Mouse (Mus musculus) lung, postnatal 0 days (tissue): ENCODE measurements around the gene Cyp2c65. TPM values are rescaled to one million over a fixed set of nuclear protein-coding genes. Genes with fewer than 3 reads are reported as not detected.
"Not testable (repeated sequence)": the region's sequence is repeated elsewhere in the genome, so short reads cannot be mapped to it uniquely, and the experiment has no call there.

Experiments
- ATAC-seq: fragments of 200-750 bp; cut with Nextera tagmentation; 2 replicates; pipeline ENCODE4 v1.8.0; 2017; ENCODE audit warnings: moderate library complexity
- DNase-seq: peaks from one replicate; pipeline ENCODE4 v3.0.0-alpha.2; 2016; ENCODE audit warnings: low spot score
- H3K27ac ChIP-seq: fragments of 300-500 bp; sonication (generic); 2 replicates; pipeline ENCODE4 v1.5.1; 2014; ENCODE audit warnings: antibody characterized with exemption, mild to moderate bottlenecking, low read length, mixed read lengths
- H3K27me3 ChIP-seq: fragments of 300-500 bp; sonication (generic); replicated peaks from 2 replicates; pipeline ENCODE4 v1.6.1; 2014; ENCODE audit warnings: low read length, mixed read lengths; ENCODE audit not compliant: insufficient read depth
- H3K36me3 ChIP-seq: fragments of 300-500 bp; sonication (generic); 2 replicates; pipeline ENCODE4 v1.6.1; 2014; ENCODE audit warnings: low read length, mixed read lengths; ENCODE audit not compliant: insufficient read depth
- H3K4me1 ChIP-seq: fragments of 300-500 bp; sonication (generic); 2 replicates; pipeline ENCODE4 v1.6.1; 2014; ENCODE audit warnings: antibody characterized with exemption, low read depth, low read length, mixed read lengths; ENCODE audit not compliant: insufficient read depth
- H3K4me2 ChIP-seq: fragments of 300-500 bp; sonication (generic); replicated peaks from 2 replicates; pipeline ENCODE4 v1.6.1; 2014; ENCODE audit warnings: low read depth, mild to moderate bottlenecking, low read length, moderate library complexity, mixed read lengths
- H3K4me3 ChIP-seq: fragments of 300-500 bp; sonication (generic); 2 replicates; pipeline ENCODE4 v1.5.1; 2014; ENCODE audit warnings: low read depth, low read length
- H3K9ac ChIP-seq: fragments of 300-500 bp; sonication (generic); replicated peaks from 2 replicates; pipeline ENCODE4 v1.6.1; 2014; ENCODE audit warnings: low read depth, mild to moderate bottlenecking
- H3K9me3 ChIP-seq: fragments of 300-500 bp; sonication (generic); 2 replicates; pipeline ENCODE4 v1.6.1; 2016; ENCODE audit warnings: low read length, mixed read lengths
- CTCF ChIP-seq: IDR thresholded peaks from 2 replicates; pipeline ENCODE4 v1.5.1; 2016; ENCODE audit warnings: antibody characterized with exemption, mild to moderate bottlenecking
- EP300 ChIP-seq: IDR thresholded peaks from 2 replicates; pipeline ENCODE4 v1.6.1; 2016; ENCODE audit warnings: antibody characterized with exemption, mild to moderate bottlenecking, control low read depth
- WGBS: fragments of 180-500 bp; shearing (Covaris S2); extraction: QIAGEN DNeasy Blood & Tissue Kit; methylation state at CpG from one replicate; pipeline ENCODE4 v1.1.7; 2014; 5-methylcytosine and 5-hydroxymethylcytosine counted together
- polyA plus RNA-seq: library from polyadenylated mRNA; unstranded; fragments of >200 nt; fragmentation: Nextera tagmentation; extraction: Ambion mirVana; gene quantifications from 2 replicates; pipeline ENCODE4 v1.2.1, GENCODE M21; 2015

Gene Cyp2c65
- not detected in 2 replicates for polyA plus RNA-seq

- no peaks in the 10 kb centered on the region for H3K27me3 ChIP-seq
- H3K4me2 ChIP-seq: no peak within 1 kb of the TSS
- ATAC-seq: no peak
- H3K4me3 ChIP-seq: no peak within 1 kb of the TSS
- no peaks in the 10 kb centered on the region for H3K4me1 ChIP-seq
- no peaks in the 10 kb centered on the region for H3K36me3 ChIP-seq
- DNase-seq: no peak
- H3K9ac ChIP-seq: no peak within 1 kb of the TSS
- WGBS: 65% methylated on average over 2 of the region's 2 CpGs
- no peak for TF ChIP-seq CTCF
- TF ChIP-seq EP300: no peak
- no peaks in the 10 kb centered on the region for H3K9me3 ChIP-seq
- H3K27ac ChIP-seq: no peak within 1 kb of the TSS
Measured at GRCm38 (mm10) chr19:39060719-39061118, at the start of gene Cyp2c65. Cyp2c65 (plus strand) TSS chr19:39061015.

GRCm38 (mm10) chr19:39057928-39058327 is 2.9 kb upstream of the Cyp2c65 start:
- no peak overlapping the region for H3K9ac ChIP-seq
- no peaks in the 10 kb centered on the region for H3K36me3 ChIP-seq
- ATAC-seq: no peak
- no peaks in the 10 kb centered on the region for H3K27me3 ChIP-seq
- H3K4me2 ChIP-seq: no peak overlapping the region
- no peaks in the 10 kb centered on the region for H3K4me1 ChIP-seq
- H3K9me3 ChIP-seq: no peaks in the 10 kb centered on the region
- WGBS: 96% methylated on average over 1 of the region's 1 CpGs
- TF ChIP-seq EP300: no peak
- no peak for TF ChIP-seq CTCF
- H3K27ac ChIP-seq: no peak overlapping the region
- no peak overlapping the region for H3K4me3 ChIP-seq
- no peak for DNase-seq

GRCm38 (mm10) chr19:39098779-39099178 is 38.0 kb downstream of the Cyp2c65 start:
- ATAC-seq, DNase-seq, H3K9ac ChIP-seq, H3K4me2 ChIP-seq, H3K9me3 ChIP-seq, H3K36me3 ChIP-seq, H3K4me3 ChIP-seq, H3K4me1 ChIP-seq, H3K27me3 ChIP-seq, H3K27ac ChIP-seq: not testable (repeated sequence)
- 72% methylated on average over 2 of the region's 2 CpGs for WGBS

GRCm38 (mm10) chr19:39113644-39114043 is 52.8 kb downstream of the Cyp2c65 start, which contains the start of gene Cyp2c66:
Cyp2c66 (plus strand) TSS chr19:39113898.
- Histone ChIP-seq H3K4me3 (no peak within 1 kb of the TSS), H3K27ac (no peak within 1 kb of the TSS), H3K27me3 (no peaks in the 10 kb centered on the region), H3K9ac (no peak within 1 kb of the TSS), H3K9me3 (no peaks in the 10 kb centered on the region), H3K4me1 (no peaks in the 10 kb centered on the region), H3K4me2 (no peak within 1 kb of the TSS), H3K36me3 (no peaks in the 10 kb centered on the region)
- 66% methylated on average over 1 of the region's 1 CpGs for WGBS
- ATAC-seq (no peak), DNase-seq (no peak)
- TF ChIP-seq EP300 (no peak), CTCF (no peak)

Other genes starting within 250 kb of the Cyp2c65 start
- 1.9 and 2.3 TPM in 2 replicates for gene Noc3l, start 241.8 kb upstream of the Cyp2c65 start, polyA plus RNA-seq
- gene Tbc1d12, start 224.4 kb upstream of the Cyp2c65 start, polyA plus RNA-seq: 2.8 and 3.3 TPM in 2 replicates
- gene Hells, start 130.1 kb upstream of the Cyp2c65 start, polyA plus RNA-seq: 5.1 and 5.2 TPM in 2 replicates
- gene Cyp2c55, start 54.0 kb upstream of the Cyp2c65 start, polyA plus RNA-seq: not detected in 2 replicates
- not detected in 2 replicates for gene Cyp2c66, start 52.9 kb downstream of the Cyp2c65 start, polyA plus RNA-seq
- gene Cyp2c29, start 208.4 kb downstream of the Cyp2c65 start, polyA plus RNA-seq: not detected in 2 replicates